Mouse (Mus musculus): ENCODE results near the gene Recql5.
"Not testable (repeated sequence)": the region's sequence is repeated elsewhere in the genome, so short reads cannot be mapped to it uniquely, and the experiment has no call there.

Gene Recql5

GRCm38 (mm10) chr11:115863895-115864294 lies 69.4 kb downstream of the Recql5 start:
- peak; percentile 29 for DNase-seq (ENCODE audit: low read depth, low spot score)

DNA sequence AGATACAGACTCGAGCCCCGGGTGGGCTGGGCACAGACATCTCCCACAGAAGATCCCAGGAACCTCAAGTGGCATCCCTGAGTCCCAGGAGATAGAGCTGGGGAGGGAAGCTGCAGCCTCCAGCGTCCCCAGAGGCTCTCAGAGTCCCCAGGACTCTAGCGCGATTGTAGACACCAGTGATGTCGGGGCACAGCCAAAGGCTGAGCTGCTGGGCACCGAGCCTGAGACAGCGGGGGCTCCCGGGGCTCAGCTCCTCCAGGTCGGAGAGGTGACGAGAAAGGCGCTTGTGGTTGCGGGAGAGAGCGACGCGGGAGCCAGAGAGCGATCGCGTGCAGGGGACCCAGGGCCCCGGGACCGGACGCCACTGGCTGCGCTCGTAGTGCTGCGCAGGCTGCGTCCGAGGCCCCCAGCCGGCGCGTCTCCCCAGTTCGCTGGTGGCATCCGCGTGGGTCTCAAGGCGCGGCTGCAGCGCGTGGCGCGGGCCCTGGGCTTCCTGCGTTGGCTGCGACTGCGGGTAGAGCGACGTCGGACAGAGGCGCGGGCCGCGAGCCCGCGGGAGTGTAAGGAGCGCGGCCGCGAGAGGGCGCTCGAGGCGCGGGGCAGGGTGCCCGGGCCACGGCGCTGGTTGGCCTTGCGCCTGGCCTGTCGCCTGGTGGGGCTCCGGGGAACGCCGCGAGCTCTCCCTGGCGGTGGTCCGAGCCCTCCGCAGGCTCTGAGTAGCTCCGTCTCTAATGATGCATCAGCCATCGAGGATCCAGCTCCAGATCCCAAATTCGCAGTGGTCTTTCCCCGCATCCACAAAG lies 73.9 kb downstream of the Recql5 start:
- DNase-seq (ENCODE audit: low read depth, low spot score): peak; percentile 53

GRCm38 (mm10) chr11:115858354-115858753 lies 74.9 kb downstream of the Recql5 start, which contains the start of gene Myo15b:
TSS of gene Myo15b (plus strand) at chr11:115858406.
- no peak for DNase-seq (ENCODE audit: low read depth, low spot score)

- DNase-seq (ENCODE audit: low read depth, low spot score): no peak
Measured at GRCm38 (mm10) chr11:115857936-115858335, 75.3 kb downstream of the Recql5 start.

GRCm38 (mm10) chr11:115857146-115857545 lies 76.1 kb downstream of the Recql5 start:
- not testable (repeated sequence) for DNase-seq (ENCODE audit: low read depth, low spot score)

DNA sequence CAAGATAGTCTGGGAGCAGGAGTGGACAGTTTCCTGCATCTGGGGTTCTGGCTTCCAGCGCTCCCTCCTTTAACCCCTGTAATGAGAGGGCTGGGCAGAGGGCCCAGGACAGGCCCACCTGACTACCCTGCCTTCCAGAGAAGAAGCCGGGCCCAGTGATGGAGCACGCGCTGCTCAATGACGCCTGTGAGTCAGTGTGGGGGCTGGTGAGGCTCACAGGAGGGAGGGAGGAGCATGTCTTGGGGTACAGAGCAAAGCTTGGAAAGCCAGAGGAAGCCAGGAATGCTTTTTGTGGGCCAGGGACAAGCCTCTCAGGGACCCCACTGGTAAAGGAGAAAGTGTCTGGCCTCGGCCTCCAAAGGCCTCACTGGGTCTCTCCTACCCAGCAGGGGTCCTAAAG lies 78.6 kb downstream of the Recql5 start:
- no peak for DNase-seq (ENCODE audit: low read depth, low spot score)

DNA sequence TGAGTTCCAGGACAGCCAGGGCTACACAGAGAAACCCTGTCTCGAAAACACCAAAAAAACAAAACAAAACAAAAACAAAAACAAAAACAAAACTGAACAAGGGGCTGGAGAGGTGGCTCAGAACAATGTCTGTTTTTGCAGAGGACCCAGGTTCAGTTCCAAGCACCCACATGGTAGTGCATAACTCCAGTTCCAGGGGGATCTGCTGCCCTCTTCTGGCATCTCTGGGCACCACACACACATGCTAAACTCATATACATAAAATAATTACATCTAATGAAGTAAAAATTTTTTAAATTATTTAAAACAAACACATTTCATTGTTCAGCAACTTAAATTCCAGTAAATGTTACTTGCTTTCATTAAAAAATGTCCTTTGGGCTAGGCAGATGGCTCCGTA lies 87.5 kb downstream of the Recql5 start:
- no peak for DNase-seq (ENCODE audit: low read depth, low spot score)

DNA sequence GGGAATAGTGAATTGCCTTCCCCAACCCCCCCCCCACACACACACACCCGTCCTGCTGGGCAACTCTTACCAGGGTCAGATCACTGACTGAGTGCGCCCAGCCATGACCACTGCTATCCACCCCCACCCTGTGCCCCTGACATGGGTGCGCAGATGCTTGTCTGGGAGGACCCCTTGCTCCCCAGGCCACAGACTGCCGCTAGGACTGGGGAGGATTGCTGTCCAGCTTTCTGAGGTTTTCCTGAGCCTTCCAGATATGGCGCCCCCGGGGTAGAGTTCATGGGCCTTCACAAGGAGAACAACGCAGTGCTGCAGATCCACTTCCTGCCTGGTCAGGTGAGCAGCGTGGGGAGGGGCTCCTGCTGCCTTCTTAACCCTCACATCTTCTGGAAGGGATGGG lies 89.0 kb downstream of the Recql5 start:
- DNase-seq (ENCODE audit: low read depth, low spot score): no peak

GRCm38 (mm10) chr11:115843891-115844239 lies 89.4 kb downstream of the Recql5 start:
- no peak for DNase-seq (ENCODE audit: low read depth, low spot score)

DNA sequence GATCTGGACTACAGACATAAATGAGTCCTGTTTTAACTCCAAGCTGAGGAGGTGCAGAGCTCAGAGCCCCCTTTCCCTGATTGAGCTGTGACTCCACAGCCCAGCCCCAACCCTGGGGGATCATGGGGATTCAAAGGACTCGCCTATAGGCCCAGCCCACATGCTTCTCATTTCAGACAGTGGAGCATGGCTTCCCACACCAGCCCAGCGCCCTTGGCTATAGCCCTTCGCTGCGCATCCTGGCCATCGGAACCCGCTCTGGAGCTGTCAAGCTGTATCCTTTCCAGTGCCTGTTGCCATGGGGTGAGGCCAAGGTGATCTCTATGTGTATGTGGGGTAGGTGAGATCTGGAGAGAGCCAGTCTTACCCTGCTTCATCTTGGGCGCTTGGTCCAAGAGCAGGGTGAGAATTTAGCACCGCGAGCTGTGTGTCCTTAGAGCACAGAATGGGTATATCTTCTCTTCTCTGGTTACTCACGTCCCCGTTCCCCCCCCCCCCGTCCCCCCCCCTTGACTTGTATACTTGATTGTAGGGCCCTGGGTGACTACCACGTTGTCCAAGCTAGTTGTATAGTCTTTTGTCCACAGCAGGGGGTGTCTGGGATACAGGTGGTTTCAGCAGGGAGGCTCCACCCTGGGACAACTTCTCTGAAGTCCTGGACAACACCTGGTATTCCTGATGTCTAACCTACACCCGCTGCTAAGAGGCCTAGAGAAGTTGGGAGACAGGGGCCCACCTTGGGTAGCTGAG lies 90.0 kb downstream of the Recql5 start:
- DNase-seq (ENCODE audit: low read depth, low spot score): no peak
